ENCODE assay signal across 9 mouse cellular contexts in genomic region chr5:120165061-120165942, GRCm38 (mm10). TPM values are rescaled to one million over a fixed set of nuclear protein-coding genes. Genes with fewer than 3 reads are reported as not detected.
DNase-seq lines count a peak whose midpoint lies in the region; ATAC-seq lines count a peak whose summit lies in the region.
"Had no signal": no experiment of that assay in that cellular context is flagged by ENCODE, and none has a peak within 500 bp of the region (broad histone marks: within the 10 kb centered on the region; RNA-seq: fewer than 3 reads in every experiment).

No protein-coding gene starts in this region.

- intact Hi-C loops in left cerebral cortex, postnatal 10 days (cut with DNase I), result no loop called here

- DNase-seq in cerebellum, adult 9-10 months, result peak; percentile 52
- no peak for DNase-seq in cerebellum, postnatal 4 days (ENCODE audit: low spot score in 2 of 2)
- DNase-seq in kidney, postnatal 25 days, result peak; percentile 10 to 52
- no peak for DNase-seq in kidney, postnatal 4 days
- DNase-seq in embryo, embryonic 10.5 days (ENCODE audit: low spot score), result peak; percentile 35
- DNase-seq in retina, postnatal 1 day, result no peak
- no peak for DNase-seq in left cerebral cortex, postnatal 10 days (ENCODE audit: extremely low spot score in 1 of 2, low spot score in 2 of 2)

- peak; percentile 91 for ATAC-seq in megakaryocyte, adult 5-6 weeks (ENCODE audit: poor library complexity, severe bottlenecking)
- ATAC-seq: Patski had no signal

RNA-seq across cellular contexts. Expression of gene Rbm19, which starts 49.0 kb away (rescaled TPM):
- total RNA-seq in megakaryocyte, adult 5-6 weeks (2015), result 6.5 and 7.1 TPM in 2 replicates
- total RNA-seq in megakaryocyte, adult 5-6 weeks (2017), result 11.7 and 12.4 TPM in 2 replicates
- 10 to 100 TPM; 23.8 to 24.6 TPM for total RNA-seq in left cerebral cortex, postnatal 10 days (2021)

Comparison
In these comparisons a context has a peak if more than half of its experiments do, and no peak if none do; other contexts are left out.
1. DNase-seq: peak in cerebellum, adult 9-10 months (single experiment), kidney, postnatal 25 days (2 of 2) and embryo, embryonic 10.5 days (single experiment); none in cerebellum, postnatal 4 days (0 of 2), kidney, postnatal 4 days (0 of 2), retina, postnatal 1 day (single experiment) and left cerebral cortex, postnatal 10 days (0 of 2).